26 mouse cellular contexts compared by ENCODE assay signal in the genomic region with DNA sequence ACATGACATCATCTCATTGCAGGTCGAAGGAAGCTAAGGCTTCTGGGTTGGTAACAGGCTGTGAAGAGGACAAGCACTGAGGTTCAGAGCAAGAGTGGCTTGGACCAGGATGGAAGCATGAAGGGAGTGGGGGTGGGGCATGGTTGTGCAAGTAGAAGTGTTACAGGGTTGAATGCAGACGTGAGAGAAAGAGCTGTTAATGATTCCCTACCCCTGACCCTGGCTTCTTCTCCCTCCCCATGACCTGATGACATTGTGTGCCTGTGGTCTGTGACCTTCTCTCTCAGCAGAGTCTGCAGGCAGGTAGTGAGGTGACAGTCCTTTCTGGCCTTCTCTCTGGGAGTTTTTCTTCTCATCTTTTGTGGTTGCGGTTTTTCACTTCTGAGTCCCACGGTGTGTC. TPM values are rescaled to one million over a fixed set of nuclear protein-coding genes. Genes with fewer than 3 reads are reported as not detected.
DNase-seq lines count a peak whose midpoint lies in the region; ATAC-seq and TF ChIP-seq lines count a peak whose summit lies in the region.
"Had no signal": no experiment of that assay in that cellular context is flagged by ENCODE, and none has a peak within 500 bp of the region (broad histone marks: within the 10 kb centered on the region; RNA-seq: fewer than 3 reads in every experiment).

No protein-coding gene starts in this region.

- 0 out of 2 replicates have a peak, but pooled peaks have one; percentile 39 for ATAC-seq in kidney, embryonic 14.5 days (ENCODE audit: low FRiP score, low TSS enrichment)
- no peak for ATAC-seq in kidney, embryonic 16.5 days (ENCODE audit: low FRiP score, low TSS enrichment)
- ATAC-seq in liver, embryonic 14.5 days (ENCODE audit: insufficient read depth), result peak; percentile 76
- ATAC-seq: forebrain, embryonic 14.5 days had no signal

- TF ChIP-seq EP300 in liver, embryonic 14.5 days (IDR thresholded peaks at IDR 0.05; ENCODE audit: low read depth), result no peak

- no peak overlapping the region for H3K4me2 ChIP-seq in kidney, embryonic 14.5 days (replicated peaks; ENCODE audit: low read depth, low read length)
- no peak overlapping the region for H3K4me2 ChIP-seq in kidney, embryonic 16.5 days (replicated peaks; ENCODE audit: low read depth, low read length)
- H3K4me2 ChIP-seq in liver, embryonic 14.5 days (ENCODE audit: low read depth), result no peak overlapping the region
- H3K4me2 ChIP-seq: embryonic facial prominence, embryonic 15.5 days; heart, embryonic 11.5 days; heart, embryonic 15.5 days; hindbrain, embryonic 13.5 days had no signal

- no peak overlapping the region for H3K4me3 ChIP-seq in kidney, embryonic 14.5 days (ENCODE audit: low read length)
- H3K4me3 ChIP-seq in kidney, embryonic 16.5 days (ENCODE audit: low read length), result no peak overlapping the region
- H3K4me3 ChIP-seq in liver, adult 2 months (ENCODE audit: insufficient read depth, low read depth, low read length), result no peak overlapping the region
- H3K4me3 ChIP-seq in liver, embryonic 14.5 days (ENCODE audit: insufficient read depth in 1 of 2, low read depth in 2 of 2, low read length in 2 of 2), result no peak overlapping the region
- no peak overlapping the region for H3K4me3 ChIP-seq in layer of hippocampus, adult 2 months
- H3K4me3 ChIP-seq: embryonic facial prominence, embryonic 15.5 days; erythroblast, embryonic 14.5 days; forebrain, embryonic 10.5 days; heart, embryonic 15.5 days; hindbrain, embryonic 13.5 days had no signal

- H3K9me3 ChIP-seq in kidney, embryonic 14.5 days (ENCODE audit: control insufficient read depth, low read length), result no peaks in the 10 kb centered on the region
- no peaks in the 10 kb centered on the region for H3K9me3 ChIP-seq in kidney, embryonic 16.5 days (ENCODE audit: low read length)
- no peaks in the 10 kb centered on the region for H3K9me3 ChIP-seq in liver, embryonic 14.5 days (ENCODE audit: control insufficient read depth, low read length)
- H3K9me3 ChIP-seq: embryonic facial prominence, embryonic 15.5 days; forebrain, embryonic 10.5 days; heart, embryonic 15.5 days; hindbrain, embryonic 13.5 days had no signal

- TF ChIP-seq CTCF in liver, adult 2 months (IDR thresholded peaks at IDR 0.05; ENCODE audit: low read depth, low read length), result no peak
- no peak for TF ChIP-seq CTCF in liver, embryonic 14.5 days (IDR thresholded peaks at IDR 0.05; ENCODE audit: low read depth)
- no peak for TF ChIP-seq CTCF in layer of hippocampus, adult 2 months (conservative IDR thresholded peaks at IDR 0.05)

- no peak for TF ChIP-seq POLR2A in liver, adult 2 months (IDR thresholded peaks at IDR 0.05; ENCODE audit: extremely low read depth, insufficient read depth, low read length)

- H3K27me3 ChIP-seq in kidney, embryonic 14.5 days (ENCODE audit: control insufficient read depth, insufficient read depth, low read length), result no peaks in the 10 kb centered on the region
- no peaks in the 10 kb centered on the region for H3K27me3 ChIP-seq in kidney, embryonic 16.5 days (ENCODE audit: insufficient read depth, low read length)
- H3K27me3 ChIP-seq in liver, adult 2 months (ENCODE audit: control insufficient read depth, insufficient read depth, low read length), result no peaks in the 10 kb centered on the region
- no peaks in the 10 kb centered on the region for H3K27me3 ChIP-seq in liver, embryonic 14.5 days (ENCODE audit: control insufficient read depth, insufficient read depth, low read length)
- H3K27me3 ChIP-seq: embryonic facial prominence, embryonic 15.5 days; heart, embryonic 15.5 days; hindbrain, embryonic 13.5 days had no signal

- H3K4me1 ChIP-seq in kidney, embryonic 14.5 days (ENCODE audit: control insufficient read depth, insufficient read depth, low read length), result no peaks in the 10 kb centered on the region
- no peaks in the 10 kb centered on the region for H3K4me1 ChIP-seq in kidney, embryonic 16.5 days (ENCODE audit: insufficient read depth, low read length)
- peaks cover 6% of the 10 kb centered on the region; the same call in 1 of the 2 replicates for H3K4me1 ChIP-seq in liver, adult 2 months (ENCODE audit: control insufficient read depth, insufficient read depth, low read length)
- H3K4me1 ChIP-seq in liver, embryonic 14.5 days (replicated peaks; ENCODE audit: control insufficient read depth in 2 of 2, insufficient read depth in 2 of 2, low read length in 1 of 2), result peaks cover 0 to 2% of the 10 kb centered on the region in 2 experiments; a peak in 1 of 4 replicates
- H3K4me1 ChIP-seq: embryonic facial prominence, embryonic 15.5 days; forebrain, embryonic 10.5 days; heart, embryonic 15.5 days; hindbrain, embryonic 13.5 days had no signal

- H3K9ac ChIP-seq in kidney, embryonic 14.5 days (ENCODE audit: low read depth, low read length), result no peak overlapping the region
- H3K9ac ChIP-seq in kidney, embryonic 16.5 days (replicated peaks; ENCODE audit: low read length), result no peak overlapping the region
- no peak overlapping the region for H3K9ac ChIP-seq in liver, adult 2 months (ENCODE audit: low read depth, low read length)
- no peak overlapping the region for H3K9ac ChIP-seq in liver, embryonic 14.5 days (replicated peaks)
- H3K9ac ChIP-seq: embryonic facial prominence, embryonic 15.5 days; heart, embryonic 15.5 days; hindbrain, embryonic 13.5 days had no signal

- no peaks in the 10 kb centered on the region for H3K79me2 ChIP-seq in liver, adult 2 months (ENCODE audit: control insufficient read depth, insufficient read depth, low read length)

- 72% methylated on average over 4 of the region's 4 CpGs for WGBS in kidney, embryonic 14.5 days
- 76% methylated on average over 4 of the region's 4 CpGs for WGBS in kidney, embryonic 16.5 days
- 20% methylated on average over 4 of the region's 4 CpGs for WGBS in liver, adult 2 months
- WGBS in liver, embryonic 14.5 days (ENCODE audit: insufficient replicate concordance), result 56% methylated on average over 4 of the region's 4 CpGs

- intact Hi-C loops in left cerebral cortex, postnatal 10 days (cut with DNase I), result no loop called here

- peak; percentile 95 for DNase-seq in liver, adult 2 months (ENCODE audit: extremely low read depth, low read depth, low spot score)
- DNase-seq in liver, embryonic 14.5 days (ENCODE audit: low read depth in 3 of 3, low spot score in 3 of 3), result peak; percentile 23 to 32 (median 26)
- DNase-seq in yolk sac, embryonic 10.5 days (ENCODE audit: low spot score), result peak; percentile 33
- no peak for DNase-seq in left cerebral cortex, postnatal 10 days (ENCODE audit: extremely low spot score in 1 of 2, low spot score in 2 of 2)
- no peak for DNase-seq in layer of hippocampus, adult 2 months (ENCODE audit: low spot score in 2 of 2)
- DNase-seq: adrenal gland, postnatal 36 days; cerebellum, adult 11 months; cerebellum, adult 8-10 months; cerebellum, postnatal 14 days; embryo, embryonic 11 days; gastrocnemius, postnatal 36 days; heart, adult 18-20 months; heart, postnatal 14 days had no signal

- H3K27ac ChIP-seq in kidney, embryonic 14.5 days (ENCODE audit: low read depth, low read length), result no peak overlapping the region
- H3K27ac ChIP-seq in kidney, embryonic 16.5 days (ENCODE audit: low read length), result no peak overlapping the region
- H3K27ac ChIP-seq in liver, adult 2 months (replicated peaks; ENCODE audit: insufficient read depth, low read depth, low read length), result no peak overlapping the region
- H3K27ac ChIP-seq in liver, embryonic 14.5 days, result no peak overlapping the region
- H3K27ac ChIP-seq in layer of hippocampus, adult 2 months, result no peak overlapping the region
- H3K27ac ChIP-seq: embryonic facial prominence, embryonic 15.5 days; forebrain, embryonic 10.5 days; heart, embryonic 15.5 days; hindbrain, embryonic 13.5 days had no signal

- no peaks in the 10 kb centered on the region for H3K36me3 ChIP-seq in kidney, embryonic 14.5 days (ENCODE audit: control insufficient read depth, insufficient read depth, low read length)
- no peaks in the 10 kb centered on the region for H3K36me3 ChIP-seq in kidney, embryonic 16.5 days (ENCODE audit: insufficient read depth, low read length)
- H3K36me3 ChIP-seq in liver, adult 2 months (ENCODE audit: control insufficient read depth, insufficient read depth, low read length), result no peaks in the 10 kb centered on the region
- H3K36me3 ChIP-seq in liver, embryonic 14.5 days (replicated peaks; ENCODE audit: control insufficient read depth, insufficient read depth, low read depth), result no peaks in the 10 kb centered on the region
- H3K36me3 ChIP-seq: embryonic facial prominence, embryonic 15.5 days; forebrain, embryonic 10.5 days; heart, embryonic 15.5 days; hindbrain, embryonic 13.5 days had no signal

RNA-seq across cellular contexts. Expression of a gene that starts 16.4 kb away (rescaled TPM):
- 0.65 and 1.2 TPM in 2 replicates for polyA plus RNA-seq in kidney, embryonic 14.5 days (2014; fragmentation: Nextera tagmentation; extraction: Ambion mirVana)
- 0.41 and 1.6 TPM in 2 replicates for polyA plus RNA-seq in kidney, embryonic 16.5 days (2015; fragmentation: Nextera tagmentation; extraction: Ambion mirVana)
- total RNA-seq in liver, adult 2 months (2014; rRNA removed), result not detected in 2 replicates
- not detected in 2 replicates for polyA plus RNA-seq in liver, adult 2 months (2012; rRNA removed)
- 0.06 and 0.08 TPM in 2 replicates for polyA plus RNA-seq in liver, embryonic 14.5 days (2012; rRNA removed)
- 0.06 and 0.17 TPM in 2 replicates for polyA plus RNA-seq in liver, embryonic 14.5 days (2014; fragmentation: Nextera tagmentation; extraction: Ambion mirVana)
- 10 to 100 TPM; 58.0 to 83.2 TPM for total RNA-seq in left cerebral cortex, postnatal 10 days (2021)
- 1 to 10 TPM; 1.9 to 2.0 TPM for total RNA-seq in layer of hippocampus, adult 2 months (2021)
- total RNA-seq: common myeloid progenitor, adult 5-6 weeks; ES-E14; gastrocnemius, adult 8-10 months; gastrocnemius, postnatal 36 days; hematopoietic stem cell, adult 5-6 weeks had no signal
- polyA plus RNA-seq: erythroblast, embryonic 14.5 days; forebrain, embryonic 10.5 days had no signal

Comparison
In these comparisons a context has a peak if more than half of its experiments do, and no peak if none do; other contexts are left out.
1. DNase-seq: peak in liver, adult 2 months (single experiment), liver, embryonic 14.5 days (3 of 3) and yolk sac, embryonic 10.5 days (single experiment); none in left cerebral cortex, postnatal 10 days (0 of 2) and layer of hippocampus, adult 2 months (0 of 2).